Mouse (Mus musculus): Measurements from ENCODE around the gene Tbx2. TPM values are rescaled to one million over a fixed set of nuclear protein-coding genes. Genes with fewer than 3 reads are reported as not detected.

The Tbx2 gene
- polyA plus RNA-seq, 1 experiment, result 3.5 TPM

- Histone ChIP-seq H3K27me3 (ENCODE audit: control insufficient read depth, insufficient read depth, low read length) (no peaks in the 10 kb centered on the region), H3K27ac (ENCODE audit: insufficient read depth, low read length) (no peak overlapping the region), H3K4me3 (replicated peaks; ENCODE audit: insufficient read depth, low read depth, low read length) (no peak overlapping the region), H3K4me1 (ENCODE audit: control insufficient read depth, insufficient read depth, low read length) (no peaks in the 10 kb centered on the region; the same call in 1 of the 2 replicates)
- TF ChIP-seq CTCF (IDR thresholded peaks at IDR 0.05; ENCODE audit: borderline replicate concordance, insufficient read depth, low read depth, low read length) (no peak), POLR2A (IDR thresholded peaks at IDR 0.05; ENCODE audit: borderline replicate concordance, insufficient read depth, low read length) (no peak)
- no peak for DNase-seq
- 84% methylated on average over 19 of the region's 19 CpGs for WGBS
Observed at GRCm38 (mm10) chr11:85799856-85800255, 32.5 kb upstream of the Tbx2 start.

DNA sequence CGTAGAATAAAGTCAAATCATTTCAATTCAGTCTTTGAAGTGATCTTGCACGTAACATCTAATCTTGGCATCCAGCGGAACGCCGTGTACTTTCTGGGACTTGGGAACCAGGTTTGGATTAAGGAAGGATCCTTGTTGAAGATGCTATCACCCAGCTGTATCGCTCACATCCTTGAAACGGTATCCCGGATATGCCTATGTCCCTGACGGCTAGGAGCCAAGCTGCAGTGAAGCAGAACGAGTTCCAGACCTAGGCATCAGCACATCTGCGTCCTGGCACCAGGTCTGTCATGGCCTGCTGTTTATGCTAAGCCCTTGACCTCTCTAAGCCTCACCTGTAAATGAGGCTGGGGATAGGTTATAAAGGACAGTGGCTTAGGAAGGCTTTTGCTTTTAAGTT, 32.0 kb upstream of the Tbx2 start:
- WGBS, result 78% methylated on average over 11 of the region's 11 CpGs
- Histone ChIP-seq H3K4me1 (ENCODE audit: control insufficient read depth, insufficient read depth, low read length) (no peaks in the 10 kb centered on the region; the same call in 1 of the 2 replicates), H3K27me3 (ENCODE audit: control insufficient read depth, insufficient read depth, low read length) (no peaks in the 10 kb centered on the region), H3K27ac (ENCODE audit: insufficient read depth, low read length) (no peak overlapping the region), H3K4me3 (replicated peaks; ENCODE audit: insufficient read depth, low read depth, low read length) (no peak overlapping the region)
- no peak for DNase-seq
- TF ChIP-seq CTCF (IDR thresholded peaks at IDR 0.05; ENCODE audit: borderline replicate concordance, insufficient read depth, low read depth, low read length), result no peak
- no peak for TF ChIP-seq POLR2A (IDR thresholded peaks at IDR 0.05; ENCODE audit: borderline replicate concordance, insufficient read depth, low read length)

DNA sequence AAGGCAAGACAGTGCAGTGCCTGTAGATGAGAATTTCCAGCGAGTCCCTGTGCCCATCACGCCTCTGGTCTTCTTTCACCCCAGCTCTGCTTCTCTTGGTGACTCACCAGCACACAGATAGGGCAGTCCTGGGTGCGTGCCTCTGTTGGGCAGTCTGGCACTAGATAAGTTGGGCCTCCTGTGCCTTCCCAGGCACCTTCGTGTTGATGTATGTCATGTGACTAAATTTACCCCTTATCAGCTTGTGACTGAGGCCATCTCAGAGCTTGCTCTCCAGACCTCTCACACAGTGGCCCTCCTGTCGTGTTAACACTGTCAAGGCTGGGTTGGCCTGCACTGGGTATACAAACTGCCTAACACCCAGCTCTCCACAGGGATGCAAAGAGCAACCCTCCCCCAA, 28.3 kb upstream of the Tbx2 start:
- WGBS, result 79% methylated on average over 5 of the region's 5 CpGs
- no peaks in the 10 kb centered on the region for H3K27me3 ChIP-seq (ENCODE audit: control insufficient read depth, insufficient read depth, low read length)
- no peak for DNase-seq
- H3K27ac ChIP-seq (ENCODE audit: insufficient read depth, low read length), result no peak overlapping the region
- no peak overlapping the region for H3K4me3 ChIP-seq (replicated peaks; ENCODE audit: insufficient read depth, low read depth, low read length)
- no peaks in the 10 kb centered on the region; the same call in 1 of the 2 replicates for H3K4me1 ChIP-seq (ENCODE audit: control insufficient read depth, insufficient read depth, low read length)
- no peak for TF ChIP-seq CTCF (IDR thresholded peaks at IDR 0.05; ENCODE audit: borderline replicate concordance, insufficient read depth, low read depth, low read length)
- TF ChIP-seq POLR2A (IDR thresholded peaks at IDR 0.05; ENCODE audit: borderline replicate concordance, insufficient read depth, low read length), result no peak

GRCm38 (mm10) chr11:85805779-85806178, 26.6 kb upstream of the Tbx2 start:
- WGBS, result 72% methylated on average over 1 of the region's 1 CpGs
- Histone ChIP-seq H3K4me1 (ENCODE audit: control insufficient read depth, insufficient read depth, low read length) (no peaks in the 10 kb centered on the region), H3K4me3 (replicated peaks; ENCODE audit: insufficient read depth, low read depth, low read length) (no peak overlapping the region), H3K27me3 (ENCODE audit: control insufficient read depth, insufficient read depth, low read length) (no peaks in the 10 kb centered on the region), H3K27ac (ENCODE audit: insufficient read depth, low read length) (no peak overlapping the region)
- no peak for DNase-seq
- no peak for TF ChIP-seq CTCF (IDR thresholded peaks at IDR 0.05; ENCODE audit: borderline replicate concordance, insufficient read depth, low read depth, low read length)
- no peak for TF ChIP-seq POLR2A (IDR thresholded peaks at IDR 0.05; ENCODE audit: borderline replicate concordance, insufficient read depth, low read length)

GRCm38 (mm10) chr11:85807353-85807752, 25.0 kb upstream of the Tbx2 start:
- no peak overlapping the region for H3K27ac ChIP-seq (ENCODE audit: insufficient read depth, low read length)
- TF ChIP-seq CTCF (IDR thresholded peaks at IDR 0.05; ENCODE audit: borderline replicate concordance, insufficient read depth, low read depth, low read length) (no peak), POLR2A (IDR thresholded peaks at IDR 0.05; ENCODE audit: borderline replicate concordance, insufficient read depth, low read length) (no peak)
- no peak for DNase-seq
- H3K27me3 ChIP-seq (ENCODE audit: control insufficient read depth, insufficient read depth, low read length), result no peaks in the 10 kb centered on the region
- 81% methylated on average over 11 of the region's 11 CpGs for WGBS
- no peaks in the 10 kb centered on the region for H3K4me1 ChIP-seq (ENCODE audit: control insufficient read depth, insufficient read depth, low read length)
- H3K4me3 ChIP-seq (replicated peaks; ENCODE audit: insufficient read depth, low read depth, low read length), result no peak overlapping the region

- TF ChIP-seq CTCF (IDR thresholded peaks at IDR 0.05; ENCODE audit: borderline replicate concordance, insufficient read depth, low read depth, low read length) (no peak), POLR2A (IDR thresholded peaks at IDR 0.05; ENCODE audit: borderline replicate concordance, insufficient read depth, low read length) (no peak)
- no peaks in the 10 kb centered on the region for H3K4me1 ChIP-seq (ENCODE audit: control insufficient read depth, insufficient read depth, low read length)
- no peak overlapping the region for H3K4me3 ChIP-seq (replicated peaks; ENCODE audit: insufficient read depth, low read depth, low read length)
- no peaks in the 10 kb centered on the region for H3K27me3 ChIP-seq (ENCODE audit: control insufficient read depth, insufficient read depth, low read length)
- no peak overlapping the region for H3K27ac ChIP-seq (ENCODE audit: insufficient read depth, low read length)
- DNase-seq, result no peak
- 83% methylated on average over 4 of the region's 4 CpGs for WGBS
Observed at GRCm38 (mm10) chr11:85811229-85811628, 21.1 kb upstream of the Tbx2 start.

GRCm38 (mm10) chr11:85811676-85812075, 20.7 kb upstream of the Tbx2 start:
- Histone ChIP-seq H3K27me3 (ENCODE audit: control insufficient read depth, insufficient read depth, low read length) (no peaks in the 10 kb centered on the region), H3K27ac (ENCODE audit: insufficient read depth, low read length) (no peak overlapping the region), H3K4me1 (ENCODE audit: control insufficient read depth, insufficient read depth, low read length) (no peaks in the 10 kb centered on the region), H3K4me3 (replicated peaks; ENCODE audit: insufficient read depth, low read depth, low read length) (no peak overlapping the region)
- WGBS, result 90% methylated on average over 5 of the region's 5 CpGs
- DNase-seq, result no peak
- TF ChIP-seq CTCF (IDR thresholded peaks at IDR 0.05; ENCODE audit: borderline replicate concordance, insufficient read depth, low read depth, low read length), result no peak
- no peak for TF ChIP-seq POLR2A (IDR thresholded peaks at IDR 0.05; ENCODE audit: borderline replicate concordance, insufficient read depth, low read length)

DNA sequence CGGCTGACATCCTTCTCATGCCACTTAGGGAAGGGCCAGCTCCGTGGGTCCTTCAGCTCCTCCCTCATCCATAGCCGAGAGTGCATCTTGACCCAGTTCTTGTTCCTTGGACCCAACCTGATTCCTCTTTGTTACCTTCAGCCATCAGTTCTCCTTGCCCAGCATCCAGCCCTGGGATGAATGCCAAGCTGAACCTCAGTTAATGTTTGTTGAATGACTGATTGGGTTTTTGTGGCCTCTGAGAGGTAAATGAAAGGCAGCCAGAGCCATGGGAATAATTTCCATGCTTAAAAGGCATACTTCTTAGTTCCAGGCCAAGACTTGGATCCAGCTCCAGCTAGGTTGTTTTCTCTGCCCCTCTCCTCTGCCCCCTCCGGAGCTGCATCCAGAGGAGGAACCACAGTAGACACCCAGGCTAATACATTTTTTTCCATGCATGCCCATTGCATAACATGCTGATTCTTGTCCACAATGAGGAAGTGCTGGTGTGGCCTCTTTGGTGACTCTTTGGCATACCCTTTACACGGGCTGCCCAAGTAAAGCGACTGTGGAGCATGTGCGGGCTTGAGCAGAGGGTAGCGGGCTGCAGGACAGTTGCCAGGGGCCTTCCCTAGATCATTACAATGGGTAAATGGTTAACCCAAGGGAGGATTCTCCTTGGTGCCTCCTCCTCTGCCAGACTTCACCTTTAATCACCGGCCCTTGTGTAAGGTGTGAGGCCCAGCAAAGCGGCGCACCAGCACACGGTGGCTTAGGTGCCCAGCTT, 20.0 kb upstream of the Tbx2 start:
- no peaks in the 10 kb centered on the region for H3K4me1 ChIP-seq (ENCODE audit: control insufficient read depth, insufficient read depth, low read length)
- TF ChIP-seq POLR2A (IDR thresholded peaks at IDR 0.05; ENCODE audit: borderline replicate concordance, insufficient read depth, low read length) (no peak), CTCF (IDR thresholded peaks at IDR 0.05; ENCODE audit: borderline replicate concordance, insufficient read depth, low read depth, low read length) (no peak)
- H3K27ac ChIP-seq (ENCODE audit: insufficient read depth, low read length), result no peak overlapping the region
- H3K4me3 ChIP-seq (replicated peaks; ENCODE audit: insufficient read depth, low read depth, low read length), result no peak overlapping the region
- WGBS, result 87% methylated on average over 12 of the region's 12 CpGs
- no peak for DNase-seq
- no peaks in the 10 kb centered on the region for H3K27me3 ChIP-seq (ENCODE audit: control insufficient read depth, insufficient read depth, low read length)

Data from cerebellum, adult 2 months (tissue).